Comparison of ENCODE assay signal across 20 mouse cellular contexts in the genomic region with DNA sequence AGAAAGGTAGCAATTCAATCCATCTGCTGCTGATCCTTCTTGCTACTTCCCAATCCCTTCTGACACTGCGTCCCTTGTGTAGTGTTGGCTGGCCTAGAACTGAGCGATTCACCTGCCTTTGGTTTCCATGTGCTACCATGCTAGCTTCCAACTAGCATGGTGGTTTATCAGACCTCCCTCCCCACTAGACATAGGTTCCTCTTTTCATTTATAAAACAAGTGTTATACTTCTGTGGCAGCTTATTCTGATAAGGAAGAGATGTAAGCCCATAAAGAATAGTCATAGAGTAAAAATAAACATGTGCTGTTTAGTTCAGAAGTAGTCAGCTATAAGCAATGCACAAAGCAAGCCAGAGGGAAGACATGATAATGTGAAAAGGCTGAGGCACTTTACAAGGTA. TPM values are rescaled to one million over a fixed set of nuclear protein-coding genes. Genes with fewer than 3 reads are reported as not detected.
"Had no signal": no experiment of that assay in that cellular context is flagged by ENCODE, and none has a peak within 500 bp of the region (broad histone marks: within the 10 kb centered on the region; RNA-seq: fewer than 3 reads in every experiment).

No protein-coding gene starts in this region.

- H3K4me2 ChIP-seq: kidney, embryonic 15.5 days; liver, embryonic 11.5 days; lung, embryonic 14.5 days; midbrain, embryonic 13.5 days; neural tube, embryonic 13.5 days had no signal

- H3K27ac ChIP-seq: kidney, embryonic 15.5 days; macrophage; midbrain, embryonic 10.5 days; midbrain, embryonic 13.5 days; neural tube, embryonic 13.5 days; stomach, postnatal 0 days had no signal

- ATAC-seq: lung, postnatal 0 days; midbrain, embryonic 13.5 days; midbrain, embryonic 16.5 days had no signal

- H3K9ac ChIP-seq: kidney, embryonic 15.5 days; lung, embryonic 14.5 days; midbrain, embryonic 13.5 days; neural tube, embryonic 13.5 days had no signal

- H3K4me1 ChIP-seq: kidney, embryonic 15.5 days; neural tube, embryonic 13.5 days had no signal

- H3K27me3 ChIP-seq: kidney, embryonic 15.5 days; megakaryocyte, embryonic 14.5 days; midbrain, embryonic 13.5 days; neural tube, embryonic 13.5 days had no signal

- H3K4me3 ChIP-seq: kidney, embryonic 15.5 days; megakaryocyte, embryonic 14.5 days; midbrain, embryonic 10.5 days; midbrain, embryonic 13.5 days; myocyte; neural tube, embryonic 13.5 days had no signal

- H3K9me3 ChIP-seq: kidney, embryonic 15.5 days; megakaryocyte, embryonic 14.5 days; midbrain, embryonic 10.5 days; midbrain, embryonic 13.5 days; neural tube, embryonic 13.5 days had no signal

- DNase-seq: kidney, adult 8-10 months; kidney, postnatal 10 days; kidney, postnatal 4 days; left cerebral cortex, postnatal 4 days; lung, embryonic 14.5 days; thymus, adult 2 months; thymus, postnatal 14 days; thymus, postnatal 4 days had no signal

RNA-seq across cellular contexts. Expression of a gene that starts 42.1 kb away (rescaled TPM):
- total RNA-seq: monocyte, adult 5-6 weeks had no signal
